Mouse (Mus musculus): Measurements from ENCODE around the gene Cds1.

GRCm38 (mm10) chr5:101775262-101775661 is 10.3 kb downstream of the Cds1 start:
- TF ChIP-seq CTCF (conservative IDR thresholded peaks at IDR 0.05; ENCODE audit: insufficient read depth, insufficient read length, low read depth, low read length) (no peak), POLR2A (IDR thresholded peaks at IDR 0.05; ENCODE audit: low read depth, low read length) (no peak)
